Mouse (Mus musculus): Measurements from ENCODE around the gene Hoxd10. TPM values are rescaled to one million over a fixed set of nuclear protein-coding genes. Genes with fewer than 3 reads are reported as not detected.

Hoxd10 gene
- total and polyA plus RNA-seq, 2 experiments from 2014 or later = not detected

DNA sequence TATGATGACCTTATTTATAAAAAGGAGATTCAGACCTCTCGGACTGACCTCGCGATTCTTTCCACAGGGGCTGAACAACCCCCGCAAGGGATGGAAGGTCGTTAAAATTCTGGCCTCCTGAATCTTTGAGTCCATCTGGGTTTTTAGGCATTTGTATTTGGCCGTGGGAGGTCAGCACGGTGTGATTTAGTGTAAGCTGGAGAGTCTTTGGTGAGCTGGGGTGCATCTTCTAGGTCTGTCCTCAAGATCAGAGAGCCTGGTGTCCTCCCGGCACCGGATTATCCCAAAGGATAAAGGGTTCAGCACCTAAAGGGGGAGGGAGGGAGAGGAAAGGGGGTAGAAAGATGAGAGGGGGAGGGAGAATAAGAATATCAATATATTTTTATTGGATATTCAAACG, 11.6 kb downstream of the Hoxd10 start:
- no peak for DNase-seq
- Histone ChIP-seq H3K4me1 (ENCODE audit: insufficient read depth) (no peaks in the 10 kb centered on the region), H3K27me3 (ENCODE audit: insufficient read depth, low read length) (peaks cover 82% of the 10 kb centered on the region), H3K4me2 (ENCODE audit: low read depth) (no peak overlapping the region), H3K4me3 (ENCODE audit: low read depth, low read length) (no peak overlapping the region), H3K36me3 (ENCODE audit: insufficient read depth) (no peaks in the 10 kb centered on the region), H3K9ac (no peak overlapping the region), H3K27ac (ENCODE audit: low read depth, low read length) (no peak overlapping the region), H3K9me3 (ENCODE audit: low read length) (no peaks in the 10 kb centered on the region)
- WGBS = 3% methylated on average over 10 of the region's 10 CpGs
- ATAC-seq = no peak
- TF ChIP-seq CTCF (IDR thresholded peaks at IDR 0.05; ENCODE audit: low read depth) = no peak

DNA sequence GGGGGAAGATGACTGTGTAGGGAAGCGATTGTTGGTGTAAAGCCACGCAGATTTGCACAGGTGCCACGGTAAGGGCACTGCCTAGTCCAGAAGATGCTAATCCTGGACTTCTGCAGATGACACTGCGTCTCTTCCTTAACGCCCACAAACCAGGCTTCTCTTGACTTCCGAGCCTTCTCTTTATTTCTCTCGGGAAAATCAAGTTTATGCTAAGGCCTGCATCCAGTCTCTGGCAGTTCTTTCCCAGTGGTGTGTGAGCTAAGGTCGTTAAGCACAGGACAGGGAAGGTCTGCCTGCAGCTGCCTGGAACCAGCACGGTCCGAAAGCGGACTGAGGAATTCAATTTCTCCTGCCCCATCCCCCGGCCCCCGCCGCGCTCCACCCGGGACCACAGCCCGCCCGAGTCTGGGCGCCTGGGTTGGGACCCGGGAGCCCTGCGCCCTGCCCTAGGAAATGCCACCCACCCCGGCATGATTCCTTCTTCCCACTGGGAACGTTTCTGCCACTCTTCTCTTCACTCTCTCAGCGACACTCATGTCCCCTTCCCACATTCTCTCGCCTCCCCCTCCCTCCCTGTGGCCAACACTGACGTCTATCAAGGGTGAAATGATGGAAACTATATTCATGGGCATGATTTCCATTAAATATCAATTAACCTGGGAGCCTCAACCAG, 12.1 kb downstream of the Hoxd10 start:
- DNase-seq = no peak
- ATAC-seq = no peak
- no peak for TF ChIP-seq CTCF (IDR thresholded peaks at IDR 0.05; ENCODE audit: low read depth)
- Histone ChIP-seq H3K4me1 (ENCODE audit: insufficient read depth) (no peaks in the 10 kb centered on the region), H3K36me3 (ENCODE audit: insufficient read depth) (no peaks in the 10 kb centered on the region), H3K27ac (ENCODE audit: low read depth, low read length) (no peak overlapping the region), H3K4me2 (ENCODE audit: low read depth) (no peak overlapping the region), H3K9me3 (ENCODE audit: low read length) (no peaks in the 10 kb centered on the region), H3K4me3 (ENCODE audit: low read depth, low read length) (no peak overlapping the region), H3K27me3 (ENCODE audit: insufficient read depth, low read length) (peaks cover 85% of the 10 kb centered on the region), H3K9ac (no peak overlapping the region)
- 1% methylated on average over 26 of the region's 26 CpGs for WGBS

DNA sequence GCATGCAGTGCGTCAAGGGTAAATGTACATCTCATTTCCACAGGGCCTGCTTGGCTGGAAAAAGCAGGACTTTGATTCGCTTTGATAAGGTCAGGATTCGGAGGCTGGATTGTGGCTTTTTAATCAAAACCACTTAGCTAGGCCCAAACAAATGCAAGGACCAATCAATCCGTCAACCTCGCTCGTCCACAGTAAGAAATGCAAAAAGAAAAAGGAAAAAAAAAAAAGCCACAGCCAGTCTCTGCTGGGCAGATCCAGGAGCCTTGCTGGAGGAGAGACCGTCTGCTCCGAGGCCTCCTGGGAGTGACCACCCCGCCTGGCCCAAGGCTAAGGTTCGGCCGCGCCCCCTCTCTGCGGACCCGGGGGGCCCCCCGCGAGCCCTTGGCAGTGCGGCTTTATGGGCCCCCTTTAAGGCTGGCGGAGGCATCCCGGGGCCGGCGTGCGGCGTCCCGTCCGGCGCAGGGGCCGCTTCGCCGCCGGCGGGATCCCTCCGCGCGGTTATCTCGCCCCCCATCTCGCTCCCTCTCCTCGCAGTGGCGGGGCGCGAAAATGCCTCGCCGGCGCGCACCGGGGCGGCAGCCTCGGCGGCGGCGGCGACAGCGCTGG, 12.8 kb downstream of the Hoxd10 start, which contains the start of gene Hoxd8:
Gene Hoxd8 (plus strand): TSS at position 223 of the 606 bp plus-strand sequence.
- H3K27me3 ChIP-seq (ENCODE audit: insufficient read depth, low read length) = peaks cover 85% of the 10 kb centered on the region
- no peak for ATAC-seq

DNA sequence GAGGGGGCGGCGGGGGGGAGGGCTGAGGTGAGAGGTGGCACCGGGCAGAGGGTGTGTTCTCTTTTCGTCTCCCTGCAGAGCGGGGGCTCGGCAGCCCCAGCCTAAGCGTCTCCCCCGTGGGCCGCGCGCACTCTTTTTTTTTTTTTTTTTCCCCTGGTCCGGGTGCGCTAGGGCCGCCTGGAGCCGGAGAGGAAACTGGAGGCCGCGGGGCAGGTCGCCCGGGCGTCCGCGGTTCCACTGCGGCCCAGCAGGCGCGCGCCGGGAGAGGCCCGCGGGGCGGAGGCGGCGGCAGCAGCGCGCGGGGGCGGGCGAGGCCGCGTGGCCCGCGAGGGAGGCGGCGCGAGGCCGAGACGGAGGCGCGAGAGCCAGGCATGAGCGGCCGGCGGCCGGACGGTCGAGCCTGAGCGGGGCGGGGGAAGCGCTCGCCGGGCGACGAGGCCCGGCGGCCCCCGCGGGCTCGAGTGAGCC, 13.3 kb downstream of the Hoxd10 start:
- Histone ChIP-seq H3K4me3 (ENCODE audit: low read depth, low read length) (peak overlapping the region; percentile 26), H3K36me3 (ENCODE audit: insufficient read depth) (no peaks in the 10 kb centered on the region), H3K9me3 (ENCODE audit: low read length) (no peaks in the 10 kb centered on the region), H3K27me3 (ENCODE audit: insufficient read depth, low read length) (peaks cover 85% of the 10 kb centered on the region), H3K4me2 (ENCODE audit: low read depth) (peak overlapping the region; percentile 45), H3K4me1 (ENCODE audit: insufficient read depth) (no peaks in the 10 kb centered on the region), H3K27ac (ENCODE audit: low read depth, low read length) (no peak overlapping the region), H3K9ac (no peak overlapping the region)
- ATAC-seq (no peak), DNase-seq (no peak)
- TF ChIP-seq CTCF (IDR thresholded peaks at IDR 0.05; ENCODE audit: low read depth) = no peak
- under 1% methylated on average over 48 of the region's 66 CpGs for WGBS

More for the DNA sequence above, 12.8 kb downstream of the Hoxd10 start, which contains the start of gene Hoxd8:
- DNase-seq = no peak
- peak within 1 kb of the TSS; percentile 26 for H3K4me3 ChIP-seq (ENCODE audit: low read depth, low read length)
- no peaks in the 10 kb centered on the region for H3K36me3 ChIP-seq (ENCODE audit: insufficient read depth)
- no peaks in the 10 kb centered on the region for H3K4me1 ChIP-seq (ENCODE audit: insufficient read depth)
- peak within 1 kb of the TSS; percentile 45 for H3K4me2 ChIP-seq (ENCODE audit: low read depth)
- 4% methylated on average over 51 of the region's 52 CpGs for WGBS
- H3K9ac ChIP-seq = no peak within 1 kb of the TSS
- no peak within 1 kb of the TSS for H3K27ac ChIP-seq (ENCODE audit: low read depth, low read length)
- H3K9me3 ChIP-seq (ENCODE audit: low read length) = no peaks in the 10 kb centered on the region
- no peak for TF ChIP-seq CTCF (IDR thresholded peaks at IDR 0.05; ENCODE audit: low read depth)

DNA sequence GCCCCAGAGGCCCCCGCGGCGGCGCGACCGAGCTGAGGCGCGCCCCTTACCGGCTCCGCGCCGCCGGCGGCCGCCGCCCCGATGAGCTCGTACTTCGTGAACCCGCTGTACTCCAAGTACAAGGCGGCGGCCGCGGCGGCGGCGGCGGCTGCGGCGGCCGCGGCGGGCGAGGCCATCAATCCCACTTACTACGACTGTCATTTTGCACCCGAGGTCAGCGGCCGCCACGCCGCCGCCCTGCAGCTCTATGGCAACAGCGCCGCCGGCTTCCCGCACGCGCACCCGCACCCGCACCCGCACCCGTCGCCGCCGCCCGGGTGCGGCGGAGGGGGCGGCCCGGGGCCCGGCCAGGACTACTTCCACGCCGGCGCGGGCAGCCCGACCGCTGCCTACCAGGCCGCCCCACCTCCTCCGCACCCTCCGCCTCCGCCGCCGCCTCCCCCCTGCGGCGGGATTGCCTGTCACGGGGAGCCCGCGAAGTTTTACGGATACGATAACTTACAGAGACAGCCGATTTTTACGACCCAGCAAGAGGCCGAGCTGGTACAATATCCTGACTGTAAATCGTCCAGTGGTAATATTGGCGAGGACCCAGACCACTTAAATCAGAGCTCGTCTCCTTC, 13.9 kb downstream of the Hoxd10 start:
- Histone ChIP-seq H3K36me3 (ENCODE audit: insufficient read depth) (no peaks in the 10 kb centered on the region), H3K4me1 (ENCODE audit: insufficient read depth) (no peaks in the 10 kb centered on the region), H3K9me3 (ENCODE audit: low read length) (no peaks in the 10 kb centered on the region), H3K4me2 (ENCODE audit: low read depth) (peak overlapping the region; percentile 45), H3K9ac (no peak overlapping the region), H3K27ac (ENCODE audit: low read depth, low read length) (no peak overlapping the region), H3K27me3 (ENCODE audit: insufficient read depth, low read length) (peaks cover 85% of the 10 kb centered on the region), H3K4me3 (ENCODE audit: low read depth, low read length) (peak overlapping the region; percentile 26)
- ATAC-seq = no peak
- no peak for TF ChIP-seq CTCF (IDR thresholded peaks at IDR 0.05; ENCODE audit: low read depth)
- 2% methylated on average over 65 of the region's 85 CpGs for WGBS
- DNase-seq = no peak

DNA sequence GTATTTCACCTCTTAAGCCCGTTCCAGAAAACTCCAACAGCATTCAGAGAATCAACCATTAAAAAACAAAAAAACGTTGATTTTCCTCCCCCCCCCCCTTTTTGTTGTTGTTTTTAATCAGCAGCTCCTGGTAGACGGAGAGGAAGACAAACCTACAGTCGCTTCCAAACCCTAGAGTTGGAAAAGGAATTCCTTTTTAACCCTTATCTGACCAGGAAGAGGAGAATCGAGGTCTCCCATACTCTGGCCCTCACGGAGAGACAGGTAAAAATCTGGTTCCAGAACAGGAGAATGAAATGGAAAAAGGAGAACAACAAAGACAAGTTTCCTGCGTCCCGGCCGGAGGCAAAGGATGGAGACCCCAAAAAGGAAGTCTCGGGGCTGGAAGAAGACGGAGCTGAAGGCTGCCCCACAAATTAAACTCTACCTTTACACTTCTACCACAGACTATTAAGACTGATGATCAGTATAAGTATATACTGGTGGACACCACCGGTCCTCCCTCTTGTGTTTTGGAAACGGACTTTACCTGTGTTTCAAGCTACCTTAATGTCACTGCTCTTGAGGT, 14.8 kb downstream of the Hoxd10 start:
- H3K36me3 ChIP-seq (ENCODE audit: insufficient read depth) = no peaks in the 10 kb centered on the region
- peaks cover 82% of the 10 kb centered on the region for H3K27me3 ChIP-seq (ENCODE audit: insufficient read depth, low read length)
- no peak overlapping the region for H3K4me2 ChIP-seq (ENCODE audit: low read depth)
- H3K4me1 ChIP-seq (ENCODE audit: insufficient read depth) = no peaks in the 10 kb centered on the region
- ATAC-seq (no peak), DNase-seq (no peak)
- no peak for TF ChIP-seq CTCF (IDR thresholded peaks at IDR 0.05; ENCODE audit: low read depth)
- no peak overlapping the region for H3K27ac ChIP-seq (ENCODE audit: low read depth, low read length)
- no peak overlapping the region for H3K9ac ChIP-seq
- H3K9me3 ChIP-seq (ENCODE audit: low read length) = no peaks in the 10 kb centered on the region
- H3K4me3 ChIP-seq (ENCODE audit: low read depth, low read length) = no peak overlapping the region
- WGBS = 2% methylated on average over 13 of the region's 13 CpGs

All from forebrain, postnatal 0 days (tissue).